Mouse (Mus musculus): ENCODE data around the gene Fyb.

Gene Fyb

GRCm38 (mm10) chr15:6522653-6523167 lies at the start of gene Fyb:
Gene Fyb, plus strand, starts transcription at chr15:6522853.
- no peak for DNase-seq (ENCODE audit: low read depth, low spot score)

GRCm38 (mm10) chr15:6483561-6483960 lies 39.1 kb upstream of the Fyb start:
- DNase-seq (ENCODE audit: low read depth, low spot score), result no peak

GRCm38 (mm10) chr15:6492386-6492785 lies 30.3 kb upstream of the Fyb start:
- no peak for DNase-seq (ENCODE audit: low read depth, low spot score)

- no peak for DNase-seq (ENCODE audit: low read depth, low spot score)
These were observed 24.1 kb upstream of the Fyb start for GRCm38 (mm10) chr15:6498396-6499070.

GRCm38 (mm10) chr15:6500787-6501186 lies 21.9 kb upstream of the Fyb start:
- no peak for DNase-seq (ENCODE audit: low read depth, low spot score)

- DNase-seq (ENCODE audit: low read depth, low spot score), result no peak
These were observed 5.1 kb upstream of the Fyb start for GRCm38 (mm10) chr15:6517525-6517924.

- no peak for DNase-seq (ENCODE audit: low read depth, low spot score)
These were observed 3.0 kb upstream of the Fyb start for GRCm38 (mm10) chr15:6519417-6520255.

GRCm38 (mm10) chr15:6520505-6521155 lies 2.0 kb upstream of the Fyb start:
- no peak for DNase-seq (ENCODE audit: low read depth, low spot score)

- no peak for DNase-seq (ENCODE audit: low read depth, low spot score)
These were observed 2.1 kb downstream of the Fyb start for GRCm38 (mm10) chr15:6524801-6525200.

GRCm38 (mm10) chr15:6525386-6525785 lies 2.7 kb downstream of the Fyb start:
- no peak for DNase-seq (ENCODE audit: low read depth, low spot score)

- no peak for DNase-seq (ENCODE audit: low read depth, low spot score)
These were observed 11.2 kb downstream of the Fyb start for GRCm38 (mm10) chr15:6533858-6534343.

GRCm38 (mm10) chr15:6534592-6534991 lies 11.9 kb downstream of the Fyb start:
- no peak for DNase-seq (ENCODE audit: low read depth, low spot score)

- no peak for DNase-seq (ENCODE audit: low read depth, low spot score)
These were observed 17.1 kb downstream of the Fyb start for GRCm38 (mm10) chr15:6539639-6540338.

- DNase-seq (ENCODE audit: low read depth, low spot score), result no peak
These were observed 26.3 kb downstream of the Fyb start for GRCm38 (mm10) chr15:6548911-6549310.

GRCm38 (mm10) chr15:6551875-6552274 lies 29.2 kb downstream of the Fyb start:
- DNase-seq (ENCODE audit: low read depth, low spot score), result no peak

GRCm38 (mm10) chr15:6554742-6555141 lies 32.1 kb downstream of the Fyb start:
- DNase-seq (ENCODE audit: low read depth, low spot score), result no peak

- DNase-seq (ENCODE audit: low read depth, low spot score), result no peak
These were observed 32.9 kb downstream of the Fyb start for GRCm38 (mm10) chr15:6555536-6555935.

GRCm38 (mm10) chr15:6556272-6556671 lies 33.6 kb downstream of the Fyb start:
- DNase-seq (ENCODE audit: low read depth, low spot score), result no peak

GRCm38 (mm10) chr15:6556911-6557310 lies 34.3 kb downstream of the Fyb start:
- DNase-seq (ENCODE audit: low read depth, low spot score), result no peak

- no peak for DNase-seq (ENCODE audit: low read depth, low spot score)
These were observed 34.9 kb downstream of the Fyb start for GRCm38 (mm10) chr15:6557552-6557951.

GRCm38 (mm10) chr15:6559188-6559587 lies 36.5 kb downstream of the Fyb start:
- DNase-seq (ENCODE audit: low read depth, low spot score), result no peak
